Mouse (Mus musculus) cerebellum, adult 2 months (tissue): ENCODE results near the gene Clic4.

Experiments used
- CTCF ChIP-seq: fragments of 200-500 bp; IDR thresholded peaks from 2 replicates; pipeline ENCODE4 v1.5.1; 2011; ENCODE audit warnings: low read depth, mild to moderate bottlenecking, control low read depth, low read length, moderate library complexity, borderline replicate concordance; ENCODE audit not compliant: insufficient read depth
- POLR2A ChIP-seq: fragments of 200-500 bp; IDR thresholded peaks from 2 replicates; pipeline ENCODE4 v1.6.1; 2011; ENCODE audit warnings: low read length, control low read depth, borderline replicate concordance; ENCODE audit not compliant: insufficient read depth

DNA sequence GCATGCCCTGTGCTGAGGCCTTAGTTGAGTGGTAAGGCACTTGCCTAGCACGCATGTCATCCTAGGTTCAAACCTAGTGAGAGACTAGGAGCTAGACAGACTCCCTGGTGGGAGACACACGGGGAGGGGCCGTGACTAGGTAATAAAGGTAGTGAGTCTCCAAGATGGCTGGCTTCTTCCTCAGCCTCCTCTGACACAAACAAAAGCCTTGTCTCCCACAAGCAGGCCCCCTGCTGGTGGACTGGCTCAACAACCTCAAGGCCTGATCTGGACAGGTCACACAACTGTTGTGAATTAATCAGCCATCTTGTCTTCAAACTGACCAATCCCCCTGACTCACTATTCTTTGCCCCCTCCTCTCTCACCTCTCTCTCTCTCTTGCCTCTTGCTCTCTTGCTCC is 28.3 kb downstream of the Clic4 start:
- TF ChIP-seq CTCF (0 out of 2 replicates have a peak, but pooled peaks have one; percentile 13), POLR2A (no peak)
